Mouse (Mus musculus) liver, embryonic 15.5 days (tissue): ENCODE measurements around the gene 1700017B05Rik. TPM values are rescaled to one million over a fixed set of nuclear protein-coding genes. Genes with fewer than 3 reads are reported as not detected.
"Not testable (repeated sequence)": the region's sequence is repeated elsewhere in the genome, so short reads cannot be mapped to it uniquely, and the experiment has no call there.

Experiments
- ATAC-seq: fragments of 200-750 bp; cut with Nextera tagmentation; 2 replicates; pipeline ENCODE4 v1.8.0; 2017; ENCODE audit warnings: moderate number of reproducible peaks, mild to moderate bottlenecking, moderate library complexity; ENCODE audit not compliant: insufficient read depth
- H3K27ac ChIP-seq: fragments of 300-500 bp; sonication (generic); replicated peaks from 2 replicates; pipeline ENCODE4 v1.5.1; 2015; ENCODE audit warnings: mild to moderate bottlenecking, inconsistent platforms
- H3K27me3 ChIP-seq: fragments of 300-500 bp; sonication (generic); 2 replicates; pipeline ENCODE4 v1.6.1; 2015; ENCODE audit warnings: mild to moderate bottlenecking, inconsistent platforms
- H3K36me3 ChIP-seq: fragments of 300-500 bp; sonication (generic); replicated peaks from 2 replicates; pipeline ENCODE4 v1.6.1; 2015; ENCODE audit warnings: moderate library complexity, mild to moderate bottlenecking, inconsistent platforms
- H3K4me1 ChIP-seq: fragments of 300-500 bp; sonication (generic); replicated peaks from 2 replicates; pipeline ENCODE4 v1.6.1; 2015; ENCODE audit warnings: inconsistent platforms
- H3K4me2 ChIP-seq: fragments of 300-500 bp; sonication (generic); 2 replicates; pipeline ENCODE4 v1.6.1; 2015; ENCODE audit warnings: moderate library complexity, mild to moderate bottlenecking, inconsistent platforms
- H3K4me3 ChIP-seq: fragments of 300-500 bp; sonication (generic); replicated peaks from 2 replicates; pipeline ENCODE4 v1.5.1; 2015; ENCODE audit warnings: mild to moderate bottlenecking, inconsistent platforms
- H3K9ac ChIP-seq: fragments of 300-500 bp; sonication (generic); 2 replicates; pipeline ENCODE4 v1.6.1; 2015; ENCODE audit warnings: moderate library complexity, mild to moderate bottlenecking, inconsistent platforms
- H3K9me3 ChIP-seq: fragments of 300-500 bp; sonication (generic); replicated peaks from 2 replicates; pipeline ENCODE4 v1.6.1; 2016; ENCODE audit warnings: inconsistent platforms
- WGBS: fragments of 180-500 bp; shearing (Covaris S2); methylation state at CpG from one replicate; pipeline ENCODE4 v1.1.7; 2015; ENCODE audit warnings: mixed read lengths; ENCODE audit not compliant: insufficient replicate concordance; 5-methylcytosine and 5-hydroxymethylcytosine counted together
- polyA plus RNA-seq: library from polyadenylated mRNA; unstranded; fragments of >200 nt; fragmentation: Nextera tagmentation; extraction: Ambion mirVana; gene quantifications from 2 replicates; pipeline ENCODE4 v1.2.1, GENCODE M21; 2015

1700017B05Rik gene
- polyA plus RNA-seq, 1 experiment from 2014 or later: 15.4 TPM

- Histone ChIP-seq H3K9ac (no peak overlapping the region), H3K27ac (no peak overlapping the region), H3K4me1 (peaks cover 39% of the 10 kb centered on the region), H3K36me3 (no peaks in the 10 kb centered on the region), H3K9me3 (no peaks in the 10 kb centered on the region), H3K4me3 (no peak overlapping the region), H3K4me2 (no peak overlapping the region), H3K27me3 (peaks cover 10% of the 10 kb centered on the region)
- no peak for ATAC-seq
- 59% methylated on average over 4 of the region's 4 CpGs for WGBS
Observed at GRCm38 (mm10) chr9:57229726-57230125, 32.7 kb downstream of the 1700017B05Rik start.

- 17% methylated on average over 4 of the region's 4 CpGs for WGBS
- ATAC-seq: no peak
Observed at GRCm38 (mm10) chr9:57228186-57228585, 34.2 kb downstream of the 1700017B05Rik start.

GRCm38 (mm10) chr9:57227203-57227602 lies 35.2 kb downstream of the 1700017B05Rik start:
- Histone ChIP-seq H3K27ac (no peak overlapping the region), H3K4me1 (peaks cover 15% of the 10 kb centered on the region), H3K4me2 (no peak overlapping the region), H3K9ac (no peak overlapping the region), H3K27me3 (peaks cover 10% of the 10 kb centered on the region), H3K9me3 (no peaks in the 10 kb centered on the region), H3K36me3 (no peaks in the 10 kb centered on the region), H3K4me3 (no peak overlapping the region)
- 56% methylated on average over 5 of the region's 5 CpGs for WGBS
- no peak for ATAC-seq

More at GRCm38 (mm10) chr9:57228186-57228585, 34.2 kb downstream of the 1700017B05Rik start:
- H3K36me3 ChIP-seq: no peaks in the 10 kb centered on the region
- no peak overlapping the region for H3K4me2 ChIP-seq
- H3K4me3 ChIP-seq: no peak overlapping the region
- no peak overlapping the region for H3K27ac ChIP-seq
- no peak overlapping the region for H3K9ac ChIP-seq
- peaks cover 25% of the 10 kb centered on the region for H3K4me1 ChIP-seq
- H3K27me3 ChIP-seq: peaks cover 10% of the 10 kb centered on the region
- no peaks in the 10 kb centered on the region for H3K9me3 ChIP-seq

- not testable (repeated sequence) for H3K9me3 ChIP-seq, H3K4me3 ChIP-seq, H3K4me2 ChIP-seq, H3K27ac ChIP-seq, ATAC-seq, H3K36me3 ChIP-seq, H3K9ac ChIP-seq
- H3K27me3 ChIP-seq: peaks cover 10% of the 10 kb centered on the region
- peaks cover 10% of the 10 kb centered on the region for H3K4me1 ChIP-seq
- 65% methylated on average over 6 of the region's 6 CpGs for WGBS
Observed at GRCm38 (mm10) chr9:57226628-57227122, 35.7 kb downstream of the 1700017B05Rik start.

- Histone ChIP-seq H3K4me1 (peaks cover 7% of the 10 kb centered on the region), H3K36me3 (no peaks in the 10 kb centered on the region)
- ATAC-seq: peak; percentile 68
Observed at GRCm38 (mm10) chr9:57225780-57226627, 36.4 kb downstream of the 1700017B05Rik start.

GRCm38 (mm10) chr9:57223341-57223740 lies 39.1 kb downstream of the 1700017B05Rik start:
- Histone ChIP-seq H3K4me3 (no peak overlapping the region), H3K4me1 (peaks cover 7% of the 10 kb centered on the region), H3K4me2 (no peak overlapping the region), H3K27ac (no peak overlapping the region), H3K27me3 (peaks cover 8% of the 10 kb centered on the region), H3K36me3 (no peaks in the 10 kb centered on the region), H3K9me3 (no peaks in the 10 kb centered on the region), H3K9ac (no peak overlapping the region)
- no peak for ATAC-seq

More at GRCm38 (mm10) chr9:57225780-57226627, 36.4 kb downstream of the 1700017B05Rik start:
- Histone ChIP-seq H3K27ac (no peak overlapping the region), H3K27me3 (peaks cover 10% of the 10 kb centered on the region), H3K4me3 (no peak overlapping the region), H3K9ac (no peak overlapping the region), H3K4me2 (no peak overlapping the region), H3K9me3 (no peaks in the 10 kb centered on the region)
- 51% methylated on average over 13 of the region's 13 CpGs for WGBS

- ATAC-seq: no peak
- Histone ChIP-seq H3K36me3 (no peaks in the 10 kb centered on the region), H3K27ac (no peak overlapping the region), H3K4me3 (no peak overlapping the region), H3K9ac (no peak overlapping the region), H3K4me2 (no peak overlapping the region), H3K9me3 (no peaks in the 10 kb centered on the region), H3K4me1 (no peaks in the 10 kb centered on the region), H3K27me3 (no peaks in the 10 kb centered on the region)
- WGBS: 20% methylated on average over 6 of the region's 6 CpGs
Observed at GRCm38 (mm10) chr9:57220356-57220755, 42.1 kb downstream of the 1700017B05Rik start.

GRCm38 (mm10) chr9:57219511-57219910 lies 42.9 kb downstream of the 1700017B05Rik start:
- 55% methylated on average over 1 of the region's 1 CpGs for WGBS

GRCm38 (mm10) chr9:57218776-57219175 lies 43.6 kb downstream of the 1700017B05Rik start:
- Histone ChIP-seq H3K4me1 (no peaks in the 10 kb centered on the region), H3K36me3 (no peaks in the 10 kb centered on the region), H3K9me3 (no peaks in the 10 kb centered on the region), H3K9ac (no peak overlapping the region), H3K27ac (no peak overlapping the region), H3K4me3 (no peak overlapping the region), H3K4me2 (no peak overlapping the region), H3K27me3 (no peaks in the 10 kb centered on the region)
- ATAC-seq: no peak
- WGBS: 56% methylated on average over 5 of the region's 5 CpGs

More at GRCm38 (mm10) chr9:57219511-57219910, 42.9 kb downstream of the 1700017B05Rik start:
- Histone ChIP-seq H3K9ac (no peak overlapping the region), H3K36me3 (no peaks in the 10 kb centered on the region), H3K4me3 (no peak overlapping the region), H3K27me3 (no peaks in the 10 kb centered on the region), H3K4me1 (no peaks in the 10 kb centered on the region), H3K27ac (no peak overlapping the region), H3K9me3 (no peaks in the 10 kb centered on the region), H3K4me2 (no peak overlapping the region)
- no peak for ATAC-seq

GRCm38 (mm10) chr9:57217220-57217619 lies 45.2 kb downstream of the 1700017B05Rik start:
- no peaks in the 10 kb centered on the region for H3K4me1 ChIP-seq
- no peak for ATAC-seq
- H3K36me3 ChIP-seq: no peaks in the 10 kb centered on the region

GRCm38 (mm10) chr9:57214500-57214899 lies 47.9 kb downstream of the 1700017B05Rik start:
- no peaks in the 10 kb centered on the region for H3K9me3 ChIP-seq
- no peaks in the 10 kb centered on the region for H3K4me1 ChIP-seq
- 46% methylated on average over 6 of the region's 6 CpGs for WGBS

More at GRCm38 (mm10) chr9:57217220-57217619, 45.2 kb downstream of the 1700017B05Rik start:
- Histone ChIP-seq H3K4me2 (no peak overlapping the region), H3K27me3 (no peaks in the 10 kb centered on the region), H3K9ac (no peak overlapping the region), H3K27ac (no peak overlapping the region), H3K9me3 (no peaks in the 10 kb centered on the region), H3K4me3 (no peak overlapping the region)
- WGBS: 59% methylated on average over 5 of the region's 6 CpGs

More at GRCm38 (mm10) chr9:57214500-57214899, 47.9 kb downstream of the 1700017B05Rik start:
- Histone ChIP-seq H3K4me2 (no peak overlapping the region), H3K36me3 (no peaks in the 10 kb centered on the region), H3K9ac (no peak overlapping the region), H3K27ac (no peak overlapping the region), H3K27me3 (no peaks in the 10 kb centered on the region), H3K4me3 (no peak overlapping the region)
- ATAC-seq: no peak
